Mouse (Mus musculus) heart, adult 11 months (tissue): ENCODE results near the gene Gm15114.
"Not testable (repeated sequence)": the region's sequence is repeated elsewhere in the genome, so short reads cannot be mapped to it uniquely, and the experiment has no call there.

ENCODE experiments used
- DNase-seq: peaks from one replicate; pipeline ENCODE4 v3.0.0; 2022

Gm15114 gene

DNA sequence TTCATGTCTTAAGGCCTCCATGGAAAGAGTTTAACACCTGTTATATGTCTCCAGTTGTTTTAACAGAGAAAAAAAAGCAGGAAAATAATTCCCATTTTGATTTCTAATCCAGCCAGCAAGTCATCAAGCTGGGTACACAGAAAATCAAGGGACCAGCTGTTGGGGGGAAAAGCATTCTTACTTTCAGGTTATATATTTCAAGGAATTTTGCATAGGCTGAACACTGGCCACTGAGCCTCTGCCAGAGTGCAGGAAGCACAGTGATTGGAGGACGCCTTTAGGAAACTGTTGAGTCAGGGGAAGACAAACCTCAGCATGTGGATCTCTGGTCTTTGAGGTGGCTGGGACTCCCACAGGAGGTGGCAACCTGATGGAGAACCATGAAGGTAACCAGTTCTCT lies at the start of gene Gm15114:
Gene Gm15114, plus strand, starts transcription at position 301 of the 400 bp plus-strand sequence.
- DNase-seq: not testable (repeated sequence)
